Comparison of ENCODE assay signal across 7 mouse cellular contexts in genomic region chr5:121592064-121592815, GRCm38 (mm10). TPM values are rescaled to one million over a fixed set of nuclear protein-coding genes. Genes with fewer than 3 reads are reported as not detected.
DNase-seq lines count a peak whose midpoint lies in the region; ATAC-seq and TF ChIP-seq lines count a peak whose summit lies in the region.

No protein-coding gene starts in this region.

- H3K27me3 ChIP-seq in CH12.LX (replicated peaks), result no peaks in the 10 kb centered on the region
- H3K27me3 ChIP-seq in G1E (ENCODE audit: insufficient read depth, low read length), result peaks cover 33% of the 10 kb centered on the region
- 0 out of 2 replicates have a peak, but pooled peaks cover 2% of the 10 kb centered on the region for H3K27me3 ChIP-seq in heart, embryonic 13.5 days (replicated peaks)
- H3K27me3 ChIP-seq in liver, postnatal 0 days (ENCODE audit: insufficient read depth, low read length), result no peaks in the 10 kb centered on the region

- H3K4me3 ChIP-seq in CH12.LX (replicated peaks in 1 of 3; ENCODE audit: low read depth in 2 of 3, low read length in 2 of 3, poor library complexity in 1 of 3), result peak overlapping the region; percentile 53 to 87 (median 69)
- H3K4me3 ChIP-seq in G1E (ENCODE audit: low read depth, low read length), result peak overlapping the region; percentile 72; the same call in 1 of the 2 replicates
- peak overlapping the region; percentile 68 for H3K4me3 ChIP-seq in heart, embryonic 13.5 days
- H3K4me3 ChIP-seq in liver, postnatal 0 days (ENCODE audit: low read depth, low read length), result peak overlapping the region; percentile 85

- DNase-seq in CH12.LX (ENCODE audit: extremely low read depth), result no peak
- no peak for DNase-seq in G1E (ENCODE audit: low spot score)
- DNase-seq in liver, postnatal 0 days, result peak; percentile 33
- no peak for DNase-seq in urinary bladder, postnatal 4 days (ENCODE audit: low spot score in 2 of 2)
- DNase-seq in frontal cortex, postnatal 14 days (ENCODE audit: low spot score in 2 of 2), result no peak
- no peak for DNase-seq in left cerebral cortex, postnatal 25 days (ENCODE audit: low spot score in 2 of 2)

- H3K4me2 ChIP-seq in CH12.LX (ENCODE audit: insufficient read depth, low read depth, poor library complexity, severe bottlenecking), result peak overlapping the region; percentile 67; the same call in 1 of the 2 replicates
- H3K4me2 ChIP-seq in heart, embryonic 13.5 days, result peak overlapping the region; percentile 98
- peak overlapping the region; percentile 98 for H3K4me2 ChIP-seq in liver, postnatal 0 days (ENCODE audit: low read depth, low read length)

- in situ Hi-C loops in CH12.LX (cut with MboI; ENCODE audit: low pct_ligation_motif_present, low pct_unique_long_range_greater_than_20kb, low sequenced_read_pairs), result no loop called here

- dilution Hi-C loops in CH12.LX (cut with MboI; ENCODE audit: extremely low pct_ligation_motif_present, extremely low pct_unique_long_range_greater_than_20kb, low sequenced_read_pairs), result no loop called here

- H3K9me3 ChIP-seq in CH12.LX (replicated peaks; ENCODE audit: low read length), result no peaks in the 10 kb centered on the region
- no peaks in the 10 kb centered on the region for H3K9me3 ChIP-seq in G1E (replicated peaks)
- no peaks in the 10 kb centered on the region for H3K9me3 ChIP-seq in heart, embryonic 13.5 days
- H3K9me3 ChIP-seq in liver, postnatal 0 days (ENCODE audit: low read length), result no peaks in the 10 kb centered on the region

- no peak for TF ChIP-seq POLR2A in CH12.LX (IDR thresholded peaks at IDR 0.05; ENCODE audit: low read depth, low read length)

- no peak for TF ChIP-seq EP300 in CH12.LX (IDR thresholded peaks at IDR 0.05; ENCODE audit: low read length)
- TF ChIP-seq EP300 in liver, postnatal 0 days (IDR thresholded peaks at IDR 0.05; ENCODE audit: low read depth), result no peak

- peak overlapping the region; percentile 41; the same call in 1 of the 2 replicates for H3K9ac ChIP-seq in CH12.LX (ENCODE audit: insufficient read depth, low read depth)
- no peak overlapping the region; the same call in 1 of the 2 replicates for H3K9ac ChIP-seq in heart, embryonic 13.5 days
- H3K9ac ChIP-seq in liver, postnatal 0 days (replicated peaks), result peak overlapping the region; percentile 96

- no peak for ATAC-seq in G1E (ENCODE audit: extremely low read depth, insufficient number of reproducible peaks, low FRiP score, poor library complexity, severe bottlenecking)
- ATAC-seq in heart, embryonic 13.5 days (ENCODE audit: extremely low read depth, insufficient number of reproducible peaks, low FRiP score, low TSS enrichment), result no peak
- ATAC-seq in liver, postnatal 0 days, result no peak

- intact Hi-C loops in left cerebral cortex, postnatal 25 days (cut with DNase I), result no loop called here

- no peaks in the 10 kb centered on the region for H3K79me2 ChIP-seq in CH12.LX (replicated peaks; ENCODE audit: control insufficient read depth, extremely low read depth, insufficient read depth, poor library complexity, severe bottlenecking)

- peaks cover 3 to 31% of the 10 kb centered on the region in 2 experiments; a peak in 2 of 4 replicates for H3K4me1 ChIP-seq in CH12.LX (ENCODE audit: control insufficient read depth in 1 of 2, insufficient read depth in 2 of 2)
- peaks cover 40% of the 10 kb centered on the region for H3K4me1 ChIP-seq in G1E (ENCODE audit: insufficient read depth, low read depth, low read length)
- H3K4me1 ChIP-seq in heart, embryonic 13.5 days, result peaks cover 44% of the 10 kb centered on the region
- H3K4me1 ChIP-seq in liver, postnatal 0 days (ENCODE audit: insufficient read depth), result peaks cover 47% of the 10 kb centered on the region

- no peak for TF ChIP-seq RAD21 in CH12.LX (IDR thresholded peaks at IDR 0.05; ENCODE audit: low read depth, low read length)

- TF ChIP-seq CTCF in CH12.LX (conservative IDR thresholded peaks at IDR 0.05 in 1 of 2, IDR thresholded peaks at IDR 0.05 in 1 of 2; ENCODE audit: low read depth in 2 of 2, low read length in 2 of 2) (no peak), G1E (IDR thresholded peaks at IDR 0.05; ENCODE audit: low read depth, low read length) (no peak)
- TF ChIP-seq CTCF in liver, postnatal 0 days (IDR thresholded peaks at IDR 0.05; ENCODE audit: low read depth), result no peak

- peaks cover 0 to 18% of the 10 kb centered on the region in 2 experiments for H3K36me3 ChIP-seq in CH12.LX (replicated peaks in 1 of 2; ENCODE audit: control insufficient read depth in 1 of 2, insufficient read depth in 1 of 2, low read length in 1 of 2)
- H3K36me3 ChIP-seq in G1E (replicated peaks), result no peaks in the 10 kb centered on the region
- H3K36me3 ChIP-seq in heart, embryonic 13.5 days, result no peaks in the 10 kb centered on the region
- peaks cover 3% of the 10 kb centered on the region; the same call in 1 of the 2 replicates for H3K36me3 ChIP-seq in liver, postnatal 0 days (replicated peaks; ENCODE audit: insufficient read depth, low read length)

- WGBS in heart, embryonic 13.5 days, result 66% methylated on average over 11 of the region's 11 CpGs
- 37% methylated on average over 11 of the region's 11 CpGs for WGBS in liver, postnatal 0 days (ENCODE audit: insufficient replicate concordance)

- no peak overlapping the region for H3K27ac ChIP-seq in CH12.LX (ENCODE audit: insufficient read depth, low read depth)
- no peak overlapping the region for H3K27ac ChIP-seq in heart, embryonic 13.5 days (replicated peaks)
- H3K27ac ChIP-seq in liver, postnatal 0 days (ENCODE audit: low read depth), result peak overlapping the region; percentile 98

TF ChIP-seq in CH12.LX, 34 proteins besides CTCF, POLR2A, EP300 and RAD21 (continues in another document):
- TF ChIP-seq SIN3A (IDR thresholded peaks at IDR 0.05; ENCODE audit: low read length) (no peak), ETS1 (conservative IDR thresholded peaks at IDR 0.05; ENCODE audit: low read depth, low read length) (no peak), MAZ (IDR thresholded peaks at IDR 0.05; ENCODE audit: low read depth, low read length) (no peak), ZC3H11A (IDR thresholded peaks at IDR 0.05; ENCODE audit: low read depth, low read length) (no peak), TCF12 (IDR thresholded peaks at IDR 0.05; ENCODE audit: low read depth, low read length) (no peak), JUND (conservative IDR thresholded peaks at IDR 0.05; ENCODE audit: low read depth, low read length) (no peak), NRF1 (IDR thresholded peaks at IDR 0.05; ENCODE audit: low read depth, low read length) (no peak), UBTF (IDR thresholded peaks at IDR 0.05; ENCODE audit: low read depth, low read length) (no peak), PAX5 (IDR thresholded peaks at IDR 0.05; ENCODE audit: low read length) (no peak), E2F4 (IDR thresholded peaks at IDR 0.05; ENCODE audit: insufficient replicate concordance, low read depth, low read length) (no peak)

RNA-seq across cellular contexts. Expression of gene Aldh2, which starts 1.4 kb away (rescaled TPM):
- 56.2 and 73.9 TPM in 2 replicates for total RNA-seq in CH12.LX (2012; rRNA removed)
- 58.9 and 66.0 TPM in 2 replicates for total RNA-seq in CH12.LX (2014; rRNA removed)
- 139 and 143 TPM in 2 replicates for polyA plus RNA-seq in CH12.LX (2012; ENCODE audit: insufficient read length, low read depth)
- 38.7 and 45.7 TPM in 2 replicates for total RNA-seq in G1E (2014; fragmentation: Nextera tagmentation)
- 82.9 and 117 TPM in 2 replicates for total RNA-seq in G1E (2017)
- polyA plus RNA-seq in G1E (2012), result 122 and 123 TPM in 2 replicates
- 70.7 and 71.8 TPM in 2 replicates for polyA plus RNA-seq in heart, embryonic 13.5 days (2015; fragmentation: Nextera tagmentation; extraction: Ambion mirVana)
- 395 and 411 TPM in 2 replicates for polyA plus RNA-seq in liver, postnatal 0 days (2015; fragmentation: Nextera tagmentation; extraction: Ambion mirVana)
- 100 to 1,000 TPM in 1 of 2 experiments, 10 to 100 TPM in 1; 99.7 to 104 TPM for total RNA-seq in left cerebral cortex, postnatal 25 days (2021)

RNA-seq across cellular contexts. Expression of gene Acad12, which starts 26.5 kb away (rescaled TPM):
- total RNA-seq in CH12.LX (2012; rRNA removed) (2.9 and 4.1 TPM in 2 replicates), CH12.LX (2014; rRNA removed) (2.3 and 3.0 TPM in 2 replicates), G1E (2014; fragmentation: Nextera tagmentation) (4.9 and 5.5 TPM in 2 replicates), G1E (2017) (2.7 and 4.3 TPM in 2 replicates)
- polyA plus RNA-seq in CH12.LX (2012; ENCODE audit: insufficient read length, low read depth) (1.9 and 2.7 TPM in 2 replicates), G1E (2012) (1.1 and 1.2 TPM in 2 replicates)
- polyA plus RNA-seq in heart, embryonic 13.5 days (2015; fragmentation: Nextera tagmentation; extraction: Ambion mirVana), result 5.1 and 6.8 TPM in 2 replicates
- polyA plus RNA-seq in liver, postnatal 0 days (2015; fragmentation: Nextera tagmentation; extraction: Ambion mirVana), result 1.6 and 2.1 TPM in 2 replicates
- total RNA-seq in left cerebral cortex, postnatal 25 days (2021), result 1 to 10 TPM; 4.9 to 7.9 TPM

RNA-seq across cellular contexts. Expression of gene Mapkapk5, which starts 46.5 kb away (rescaled TPM):
- total RNA-seq in CH12.LX (2012; rRNA removed) (48.3 and 62.6 TPM in 2 replicates), CH12.LX (2014; rRNA removed) (84.8 and 106 TPM in 2 replicates), G1E (2014; fragmentation: Nextera tagmentation) (67.3 and 84.6 TPM in 2 replicates), G1E (2017) (86.8 and 102 TPM in 2 replicates)
- polyA plus RNA-seq in CH12.LX (2012; ENCODE audit: insufficient read length, low read depth) (82.9 and 90.7 TPM in 2 replicates), G1E (2012) (51.6 and 66.6 TPM in 2 replicates)
- 31.7 and 33.6 TPM in 2 replicates for polyA plus RNA-seq in heart, embryonic 13.5 days (2015; fragmentation: Nextera tagmentation; extraction: Ambion mirVana)
- 15.5 and 18.1 TPM in 2 replicates for polyA plus RNA-seq in liver, postnatal 0 days (2015; fragmentation: Nextera tagmentation; extraction: Ambion mirVana)
- total RNA-seq in left cerebral cortex, postnatal 25 days (2021), result 10 to 100 TPM; 66.7 TPM

RNA-seq across cellular contexts. Expression of gene Adam1a, which starts 47.0 kb away (rescaled TPM):
- total RNA-seq in CH12.LX (2012; rRNA removed) (1.6 and 1.8 TPM in 2 replicates), CH12.LX (2014; rRNA removed) (1.2 and 2.2 TPM in 2 replicates), G1E (2014; fragmentation: Nextera tagmentation) (4.4 and 5.1 TPM in 2 replicates), G1E (2017) (3.0 and 3.5 TPM in 2 replicates)
- polyA plus RNA-seq in CH12.LX (2012; ENCODE audit: insufficient read length, low read depth) (1.3 TPM in 2 replicates), G1E (2012) (0.17 and 0.18 TPM in 2 replicates)
- polyA plus RNA-seq in heart, embryonic 13.5 days (2015; fragmentation: Nextera tagmentation; extraction: Ambion mirVana), result 1.2 and 1.3 TPM in 2 replicates
- 0.15 and 0.25 TPM in 2 replicates for polyA plus RNA-seq in liver, postnatal 0 days (2015; fragmentation: Nextera tagmentation; extraction: Ambion mirVana)
- total RNA-seq in left cerebral cortex, postnatal 25 days (2021), result 10 to 100 TPM in 1 of 2 experiments, 1 to 10 TPM in 1; 9.0 to 11.6 TPM

RNA-seq across cellular contexts. Expression of gene Gm42878, which starts 47.0 kb away (rescaled TPM):
- 0.13 TPM in 1 of 2 replicates, not detected in the other for total RNA-seq in CH12.LX (2012; rRNA removed)
- total RNA-seq in CH12.LX (2014; rRNA removed), result 0.58 and 1.0 TPM in 2 replicates
- not detected in 2 replicates for polyA plus RNA-seq in CH12.LX (2012; ENCODE audit: insufficient read length, low read depth)
- not detected in 2 replicates for total RNA-seq in G1E (2014; fragmentation: Nextera tagmentation)
- total RNA-seq in G1E (2017), result 0.17 TPM in 1 of 2 replicates, not detected in the other
- not detected in 2 replicates for polyA plus RNA-seq in G1E (2012)
- polyA plus RNA-seq in heart, embryonic 13.5 days (2015; fragmentation: Nextera tagmentation; extraction: Ambion mirVana), result not detected in 2 replicates
- polyA plus RNA-seq in liver, postnatal 0 days (2015; fragmentation: Nextera tagmentation; extraction: Ambion mirVana), result not detected in 2 replicates
- not detected for total RNA-seq in left cerebral cortex, postnatal 25 days (2021)
